Mouse (Mus musculus) lung, embryonic 14.5 days (tissue): Measurements from ENCODE around the gene Tmem106c. TPM values are rescaled to one million over a fixed set of nuclear protein-coding genes. Genes with fewer than 3 reads are reported as not detected.

Experiments
- ATAC-seq: fragments of 200-750 bp; cut with Nextera tagmentation; 2 replicates; pipeline ENCODE4 v1.8.0; 2017; ENCODE audit warnings: mild to moderate bottlenecking, moderate TSS enrichment, moderate library complexity; ENCODE audit not compliant: insufficient read depth
- DNase-seq: peaks from one replicate; pipeline ENCODE4 v3.0.0-alpha.2; 2015
- H3K27ac ChIP-seq: fragments of 300-500 bp; sonication (generic); 2 replicates; pipeline ENCODE4 v1.5.1; 2014; ENCODE audit warnings: low read depth, mild to moderate bottlenecking, moderate library complexity
- H3K27me3 ChIP-seq: fragments of 300-500 bp; sonication (generic); 2 replicates; pipeline ENCODE4 v1.6.1; 2014; ENCODE audit warnings: low read length, control low read depth; ENCODE audit not compliant: insufficient read depth
- H3K36me3 ChIP-seq: fragments of 300-500 bp; sonication (generic); 2 replicates; pipeline ENCODE4 v1.6.1; 2014; ENCODE audit warnings: control low read depth; ENCODE audit not compliant: insufficient read depth
- H3K4me1 ChIP-seq: fragments of 300-500 bp; sonication (generic); 2 replicates; pipeline ENCODE4 v1.6.1; 2014; ENCODE audit warnings: antibody characterized with exemption, control low read depth; ENCODE audit not compliant: insufficient read depth
- H3K4me2 ChIP-seq: fragments of 300-500 bp; sonication (generic); 2 replicates; pipeline ENCODE4 v1.6.1; 2014; ENCODE audit warnings: mild to moderate bottlenecking
- H3K4me3 ChIP-seq: fragments of 300-500 bp; sonication (generic); 2 replicates; pipeline ENCODE4 v1.5.1; 2014; ENCODE audit warnings: low read depth, low read length
- H3K9ac ChIP-seq: fragments of 300-500 bp; sonication (generic); 2 replicates; pipeline ENCODE4 v1.6.1; 2014
- H3K9me3 ChIP-seq: fragments of 300-500 bp; sonication (generic); 2 replicates; pipeline ENCODE4 v1.6.1; 2016; ENCODE audit warnings: low read depth, low read length, control low read depth
- CTCF ChIP-seq: IDR thresholded peaks from 2 replicates; pipeline ENCODE4 v1.5.1; 2016; ENCODE audit warnings: antibody characterized with exemption, low read depth
- whole genome bisulfite sequencing: fragments of 180-500 bp; shearing (Covaris S2); extraction: QIAGEN DNeasy Blood & Tissue Kit; methylation state at CpG from one replicate; pipeline ENCODE4 v1.1.7; 2014; 5-methylcytosine and 5-hydroxymethylcytosine counted together
- polyA plus RNA-seq: library from polyadenylated mRNA; unstranded; fragments of >200 nt; fragmentation: Nextera tagmentation; extraction: Ambion mirVana; gene quantifications from 2 replicates; pipeline ENCODE4 v1.2.1, GENCODE M21; 2014

Gene Tmem106c
- polyA plus RNA-seq, 1 experiment from 2014 or later: 35.1 TPM

DNA sequence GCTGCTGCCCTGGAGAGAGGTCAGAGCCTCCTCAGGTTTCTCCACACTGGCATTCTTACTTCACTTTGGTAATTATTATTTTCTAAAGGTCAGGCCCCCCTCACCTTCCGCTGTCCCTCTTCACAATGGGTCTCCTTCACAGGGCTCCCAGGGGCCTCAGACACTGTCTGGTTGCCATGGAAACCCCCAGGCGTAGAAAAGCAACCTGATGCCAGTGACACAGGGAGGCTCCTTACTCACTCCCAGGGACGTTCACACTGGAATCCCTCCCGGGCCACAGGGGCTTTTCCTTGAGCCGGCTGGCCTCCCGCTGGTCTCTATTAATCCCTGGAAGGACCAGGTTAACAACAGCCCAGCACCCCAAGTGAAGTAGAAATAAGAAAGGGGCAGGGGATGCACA is 26.1 kb downstream of the Tmem106c start:
- no peak overlapping the region for H3K4me3 ChIP-seq
- WGBS: 2% methylated on average over 6 of the region's 6 CpGs
- no peak for TF ChIP-seq CTCF
- no peaks in the 10 kb centered on the region for H3K9me3 ChIP-seq
- peaks cover 21% of the 10 kb centered on the region; the same call in 1 of the 2 replicates for H3K4me1 ChIP-seq
- no peak; the same call in 1 of the 2 replicates for ATAC-seq
- DNase-seq: peak; percentile 64
- H3K27ac ChIP-seq: peak overlapping the region; percentile 42; the same call in 1 of the 2 replicates
- H3K27me3 ChIP-seq: no peaks in the 10 kb centered on the region
- peak overlapping the region; percentile 25; the same call in 1 of the 2 replicates for H3K4me2 ChIP-seq
- H3K36me3 ChIP-seq: no peaks in the 10 kb centered on the region
- no peak overlapping the region; the same call in 1 of the 2 replicates for H3K9ac ChIP-seq

DNA sequence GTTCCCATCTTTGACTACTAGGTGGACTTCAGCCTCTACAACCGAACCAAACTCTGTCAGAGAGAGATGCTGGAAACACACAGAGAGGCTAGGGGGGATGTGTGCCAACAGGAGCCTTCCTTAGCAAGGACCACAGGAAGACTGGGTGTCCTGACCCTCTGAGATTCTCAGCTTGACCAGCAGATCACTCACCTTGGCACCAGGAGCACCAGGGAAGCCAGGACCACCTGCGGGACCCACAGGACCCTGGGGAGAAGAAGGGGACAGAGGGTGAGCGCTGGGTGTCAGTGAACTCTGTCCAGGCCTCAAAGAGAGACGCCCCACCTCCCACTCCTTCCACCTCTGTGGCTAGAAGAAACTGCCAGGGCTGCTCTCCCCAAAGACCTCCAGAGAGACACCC is 26.7 kb downstream of the Tmem106c start:
- Histone ChIP-seq H3K9me3 (no peaks in the 10 kb centered on the region), H3K4me1 (peaks cover 21% of the 10 kb centered on the region; the same call in 1 of the 2 replicates), H3K4me2 (no peak overlapping the region), H3K27ac (no peak overlapping the region), H3K36me3 (no peaks in the 10 kb centered on the region), H3K9ac (no peak overlapping the region), H3K27me3 (no peaks in the 10 kb centered on the region), H3K4me3 (no peak overlapping the region)
- 21% methylated on average over 4 of the region's 4 CpGs for WGBS
- ATAC-seq (no peak), DNase-seq (no peak)
- TF ChIP-seq CTCF: no peak

DNA sequence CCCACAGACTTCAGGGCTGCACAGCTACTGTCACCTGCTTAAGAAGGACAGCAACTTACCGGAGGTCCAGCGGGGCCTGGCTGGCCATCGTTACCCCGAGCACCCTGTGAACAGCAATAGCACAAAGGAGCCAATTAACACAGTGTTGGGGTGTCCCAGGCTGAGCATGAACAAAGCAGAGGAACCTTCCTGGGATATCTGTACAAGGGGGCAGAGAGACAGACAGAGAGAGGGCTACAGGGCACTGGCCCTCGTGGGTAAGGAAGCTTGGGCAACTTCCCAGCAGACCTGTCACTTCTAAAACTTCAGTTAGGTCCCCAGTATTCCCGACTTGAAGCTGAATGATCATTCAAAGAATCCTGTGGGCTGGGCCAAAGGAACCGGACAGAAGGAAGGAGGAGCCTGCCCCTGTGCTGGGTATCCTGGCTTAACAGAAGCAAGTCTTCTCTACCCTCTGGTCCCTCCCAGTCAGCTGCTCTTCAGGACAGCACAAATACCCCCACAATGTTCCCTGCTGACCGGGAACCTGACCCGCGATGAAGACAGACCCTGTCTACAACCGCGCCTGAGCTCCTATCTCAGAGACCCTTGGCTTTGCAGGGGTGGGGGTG is 27.4 kb downstream of the Tmem106c start:
- DNase-seq (no peak), ATAC-seq (no peak)
- Histone ChIP-seq H3K36me3 (no peaks in the 10 kb centered on the region), H3K4me3 (no peak overlapping the region), H3K9me3 (no peaks in the 10 kb centered on the region), H3K9ac (0 out of 2 replicates have a peak overlapping the region, but pooled peaks have one; percentile 3), H3K4me2 (no peak overlapping the region), H3K27ac (no peak overlapping the region), H3K4me1 (peaks cover 24% of the 10 kb centered on the region), H3K27me3 (no peaks in the 10 kb centered on the region)
- 34% methylated on average over 12 of the region's 12 CpGs for WGBS
- no peak for TF ChIP-seq CTCF

DNA sequence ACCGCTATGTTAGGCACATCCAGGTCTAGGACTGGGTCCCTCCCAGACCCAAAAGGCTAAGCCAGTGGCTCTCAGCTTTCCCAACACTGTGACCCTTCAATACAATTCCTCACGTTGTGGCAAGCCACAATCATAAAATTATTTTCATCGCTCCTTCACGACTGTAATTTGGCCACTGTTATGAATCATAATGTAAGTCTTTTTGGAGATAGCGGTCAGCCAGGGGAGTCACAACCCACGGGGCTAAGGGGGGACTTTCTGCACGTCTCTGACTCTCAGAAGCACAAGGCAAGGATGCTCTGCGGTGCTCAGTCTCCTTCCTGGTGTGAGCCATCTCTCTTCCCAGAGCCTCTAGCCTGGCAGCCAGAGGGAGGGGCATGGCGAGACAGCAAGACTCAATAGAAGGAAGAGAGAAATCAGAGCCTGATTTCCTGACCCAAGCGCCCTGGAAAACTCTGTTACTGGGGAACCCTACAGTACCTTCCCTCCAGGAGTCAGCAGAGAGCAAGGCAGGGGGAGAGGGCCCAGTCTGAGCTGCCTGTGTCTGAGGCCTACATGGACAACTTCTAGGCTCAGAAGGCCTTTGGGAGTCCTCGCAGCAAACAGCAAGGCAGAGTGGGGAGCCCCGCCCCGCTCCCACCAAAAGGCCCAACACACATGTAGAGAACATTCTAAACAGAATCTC is 28.2 kb downstream of the Tmem106c start:
- ATAC-seq (peak; percentile 5; the same call in 1 of the 2 replicates), DNase-seq (peak; percentile 50)
- Histone ChIP-seq H3K4me3 (no peak overlapping the region), H3K27ac (peak overlapping the region; percentile 51; the same call in 1 of the 2 replicates), H3K36me3 (no peaks in the 10 kb centered on the region), H3K4me1 (peaks cover 25% of the 10 kb centered on the region), H3K9me3 (no peaks in the 10 kb centered on the region), H3K9ac (peak overlapping the region; percentile 49), H3K27me3 (no peaks in the 10 kb centered on the region), H3K4me2 (peak overlapping the region; percentile 59; the same call in 1 of the 2 replicates)
- peak; percentile 52 for TF ChIP-seq CTCF
- WGBS: 62% methylated on average over 13 of the region's 13 CpGs

DNA sequence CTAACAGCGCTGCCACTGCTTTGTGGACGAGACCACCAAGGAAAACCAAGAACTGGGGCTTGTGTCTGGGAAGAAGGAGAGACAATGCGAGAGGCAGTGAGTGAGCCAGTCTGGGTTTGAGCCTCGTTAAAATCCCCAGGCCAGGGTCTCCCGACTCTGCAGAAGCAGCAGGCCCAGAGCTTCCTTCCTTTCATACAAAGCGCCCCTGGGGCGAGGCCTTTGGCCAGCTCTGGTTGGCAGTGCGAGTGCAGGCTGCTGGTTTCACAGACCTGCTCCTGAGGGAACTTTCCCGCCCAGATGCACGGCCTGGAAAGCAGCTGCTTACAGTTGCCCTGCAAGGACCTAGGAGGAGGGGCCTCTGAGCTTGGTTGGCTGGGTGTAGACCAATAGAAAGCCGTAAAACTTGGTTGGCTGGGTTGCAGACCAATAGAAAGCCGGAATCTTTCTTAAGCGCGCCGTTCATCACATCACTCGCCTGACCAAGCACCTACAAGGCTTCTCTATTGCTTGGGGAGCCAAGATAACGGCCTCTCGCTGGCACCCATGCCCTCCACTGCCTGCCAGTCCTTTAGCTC is 28.8 kb downstream of the Tmem106c start:
- peak; percentile 92 for ATAC-seq
- H3K27ac ChIP-seq: peak overlapping the region; percentile 51; the same call in 1 of the 2 replicates
- peak; percentile 95 for DNase-seq
- no peaks in the 10 kb centered on the region for H3K9me3 ChIP-seq
- TF ChIP-seq CTCF: no peak
- H3K4me2 ChIP-seq: peak overlapping the region; percentile 59
- peaks cover 25% of the 10 kb centered on the region for H3K4me1 ChIP-seq
- peak overlapping the region; percentile 49 for H3K9ac ChIP-seq
- peak overlapping the region; percentile 12; the same call in 1 of the 2 replicates for H3K4me3 ChIP-seq
- 8% methylated on average over 18 of the region's 18 CpGs for WGBS
- H3K36me3 ChIP-seq: no peaks in the 10 kb centered on the region
- peaks cover 1% of the 10 kb centered on the region for H3K27me3 ChIP-seq

DNA sequence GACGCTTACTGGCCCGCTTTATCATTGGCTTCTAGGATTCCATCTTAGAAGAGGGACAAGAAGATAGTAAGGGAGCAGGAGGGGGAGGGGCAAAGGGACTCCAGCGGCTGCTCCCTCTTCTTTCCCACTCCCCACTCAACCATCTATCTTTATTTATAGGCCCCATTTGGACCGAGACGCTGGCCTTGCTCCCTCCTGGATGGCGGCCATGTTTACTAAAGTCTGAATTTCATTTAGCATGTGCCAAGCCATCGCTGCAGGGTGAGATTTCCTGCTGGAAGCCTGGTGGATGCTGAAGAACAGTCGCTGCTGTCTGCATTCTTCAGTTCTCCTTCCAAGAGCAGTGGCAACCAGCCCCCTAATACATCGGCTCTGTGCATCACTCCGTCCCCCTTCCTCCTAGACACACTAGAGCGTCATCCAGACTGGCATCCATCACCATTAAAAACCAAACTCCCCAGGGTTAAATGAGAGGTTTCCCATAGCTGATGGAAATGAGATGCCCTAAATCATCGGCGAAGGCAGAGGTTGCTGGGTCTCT is 32.8 kb downstream of the Tmem106c start:
- H3K36me3 ChIP-seq: no peaks in the 10 kb centered on the region
- no peaks in the 10 kb centered on the region for H3K9me3 ChIP-seq
- no peak overlapping the region for H3K27ac ChIP-seq
- DNase-seq: peak; percentile 96
- no peak overlapping the region for H3K4me2 ChIP-seq
- H3K27me3 ChIP-seq: peaks cover 41% of the 10 kb centered on the region
- H3K4me1 ChIP-seq: peaks cover 15% of the 10 kb centered on the region
- 46% methylated on average over 13 of the region's 13 CpGs for WGBS
- no peak for TF ChIP-seq CTCF
- no peak overlapping the region for H3K4me3 ChIP-seq
- no peak overlapping the region for H3K9ac ChIP-seq
- peak; percentile 64 for ATAC-seq

DNA sequence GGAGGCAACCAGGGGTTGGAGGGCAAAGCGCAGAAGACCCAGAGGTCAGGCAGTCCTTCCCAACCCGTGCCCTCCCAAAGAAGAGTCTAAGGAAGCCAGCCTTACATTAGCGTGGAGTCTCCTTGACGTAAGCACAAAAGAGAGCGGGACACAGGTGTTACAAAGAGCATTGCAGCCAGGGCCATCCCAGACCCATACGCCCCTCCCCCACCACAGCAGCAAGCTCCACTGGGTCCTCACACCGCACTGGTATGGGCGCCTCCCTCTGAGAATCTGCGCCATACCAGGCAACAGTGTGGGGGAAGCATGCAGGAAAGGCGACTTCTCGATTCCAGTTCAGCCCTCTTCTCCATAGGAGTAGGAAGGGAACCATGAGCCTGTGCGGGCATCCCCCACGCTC is 35.5 kb downstream of the Tmem106c start:
- Histone ChIP-seq H3K4me1 (peaks cover 7% of the 10 kb centered on the region), H3K9ac (no peak overlapping the region), H3K4me2 (no peak overlapping the region), H3K36me3 (no peaks in the 10 kb centered on the region), H3K4me3 (no peak overlapping the region), H3K9me3 (no peaks in the 10 kb centered on the region), H3K27me3 (peaks cover 65% of the 10 kb centered on the region), H3K27ac (no peak overlapping the region)
- no peak for ATAC-seq
- WGBS: 27% methylated on average over 13 of the region's 13 CpGs
- DNase-seq: no peak
- TF ChIP-seq CTCF: no peak
